Mouse (Mus musculus) ES-E14 (cell line): ENCODE data around the gene Dync1i1. TPM values are rescaled to one million over a fixed set of nuclear protein-coding genes. Genes with fewer than 3 reads are reported as not detected.
A peak's percentile ranks its signal among the peaks of the same experiment; 100 is the strongest.

Source experiments
- DNase-seq: peaks from one replicate; pipeline ENCODE4 v3.0.0-alpha.2; 2013; ENCODE audit warnings: low read depth, low spot score
- H3K27ac ChIP-seq: 2 replicates; pipeline ENCODE4 v1.5.1; 2012; ENCODE audit warnings: low read depth, mild to moderate bottlenecking, low read length, moderate library complexity, mixed read lengths; ENCODE audit not compliant: poor library complexity, insufficient read depth, severe bottlenecking
- H3K36me3 ChIP-seq: 2 replicates; pipeline ENCODE4 v1.6.1; 2012; ENCODE audit warnings: mild to moderate bottlenecking, low read length, moderate library complexity, mixed read lengths; ENCODE audit not compliant: control insufficient read depth, poor library complexity, insufficient read depth, severe bottlenecking
- H3K4me1 ChIP-seq, 2 experiments: fragments of 150-350 bp in 1 of 2; sonication (generic) in 1 of 2; 2 replicates each; pipeline ENCODE4 v1.6.1; 2012; ENCODE audit warnings: low read length in 2 of 2, mild to moderate bottlenecking in 1 of 2, mixed read lengths in 1 of 2; ENCODE audit not compliant: control insufficient read depth in 2 of 2, insufficient read depth in 2 of 2, poor library complexity in 1 of 2
- H3K4me3 ChIP-seq, 2 experiments: fragments of 150-350 bp in 1 of 2; sonication (generic) in 1 of 2; 2 replicates each; pipeline ENCODE4 v1.5.1; 2012; ENCODE audit warnings: low read length in 2 of 2, low read depth in 1 of 2, mild to moderate bottlenecking in 1 of 2, mixed read lengths in 1 of 2; ENCODE audit not compliant: insufficient read depth in 1 of 2, poor library complexity in 1 of 2, severe bottlenecking in 1 of 2
- H3K9ac ChIP-seq: 2 replicates; pipeline ENCODE4 v1.6.1; 2012; ENCODE audit warnings: low read depth, mild to moderate bottlenecking, low read length, mixed read lengths; ENCODE audit not compliant: poor library complexity, insufficient read depth, severe bottlenecking
- H3K9me3 ChIP-seq: fragments of 150-350 bp; sonication (generic); 2 replicates; pipeline ENCODE4 v1.6.1; 2012; ENCODE audit warnings: low read depth, mild to moderate bottlenecking, low read length; ENCODE audit not compliant: control insufficient read depth, insufficient read depth
- CHD2 ChIP-seq: IDR thresholded peaks from 2 replicates; pipeline ENCODE4 v1.6.1; 2014; ENCODE audit warnings: mild to moderate bottlenecking, low read depth, low read length, inconsistent platforms
- HCFC1 ChIP-seq: IDR thresholded peaks from 2 replicates; pipeline ENCODE4 v1.6.1; 2012; ENCODE audit warnings: low read length, inconsistent platforms, borderline replicate concordance; ENCODE audit not compliant: insufficient read depth
- MAFK ChIP-seq: IDR thresholded peaks from 2 replicates; pipeline ENCODE4 v1.6.1; 2014; ENCODE audit warnings: mild to moderate bottlenecking, low read depth, low read length, inconsistent platforms; ENCODE audit not compliant: insufficient read depth
- ZC3H11A ChIP-seq: IDR thresholded peaks from 2 replicates; pipeline ENCODE4 v1.6.1; 2012; ENCODE audit warnings: low read depth, mild to moderate bottlenecking, inconsistent platforms, low read length, borderline replicate concordance
- ZNF384 ChIP-seq: IDR thresholded peaks from 2 replicates; pipeline ENCODE4 v1.6.1; 2012; ENCODE audit warnings: low read depth, low read length, inconsistent platforms
- in situ Hi-C, 2 experiments: fragments of 600-800 bp; cut with MboI; formaldehyde crosslinking; loops; one replicate each; pipeline ENCODE4 v1.15.1; 2025; ENCODE audit warnings: low sequenced_read_pairs in 2 of 2, inconsistent platforms in 1 of 2; ENCODE audit not compliant: unreplicated experiment in 2 of 2
- total RNA-seq: library from RNA; depleted of rRNA; stranded (reverse); fragments of 300-350 nt; gene quantifications from 2 replicates; pipeline ENCODE4 v1.2.3, GENCODE M21; 2012

Dync1i1 gene
- total RNA-seq, 1 experiment, result 0.71 TPM

GRCm38 (mm10) chr6:5741395-5742032 is 16.1 kb downstream of the Dync1i1 start:
- in situ Hi-C loops, result no loop called here
- Histone ChIP-seq H3K27ac (no peak overlapping the region), H3K4me3 (no peak overlapping the region), H3K9ac (no peak overlapping the region), H3K9me3 (no peaks in the 10 kb centered on the region), H3K4me1 (no peaks in the 10 kb centered on the region), H3K36me3 (no peaks in the 10 kb centered on the region)
- no peak for DNase-seq
- TF ChIP-seq CHD2, result no peak
- no peak for TF ChIP-seq MAFK
- TF ChIP-seq HCFC1, result no peak
- no peak for TF ChIP-seq ZC3H11A

- in situ Hi-C loops, result no loop called here
- H3K27ac ChIP-seq, result no peak overlapping the region
- H3K9me3 ChIP-seq, result no peaks in the 10 kb centered on the region
- no peak overlapping the region for H3K9ac ChIP-seq
- no peak overlapping the region for H3K4me3 ChIP-seq
- peaks cover 0 to 3% of the 10 kb centered on the region in 2 experiments; a peak in 1 of 4 replicates for H3K4me1 ChIP-seq
- no peaks in the 10 kb centered on the region for H3K36me3 ChIP-seq
- TF ChIP-seq HCFC1 (no peak), ZNF384 (no peak)
- no peak for DNase-seq
Measured at GRCm38 (mm10) chr6:5750079-5750711, 24.8 kb downstream of the Dync1i1 start.

GRCm38 (mm10) chr6:5752128-5752527 is 26.7 kb downstream of the Dync1i1 start:
- no peak for DNase-seq
- H3K36me3 ChIP-seq, result no peaks in the 10 kb centered on the region

GRCm38 (mm10) chr6:5752617-5753016 is 27.2 kb downstream of the Dync1i1 start:
- no peak overlapping the region for H3K9ac ChIP-seq
- no peak overlapping the region for H3K4me3 ChIP-seq
- peaks cover 0 to 11% of the 10 kb centered on the region in 2 experiments; a peak in 2 of 4 replicates for H3K4me1 ChIP-seq
- no peak overlapping the region for H3K27ac ChIP-seq
- in situ Hi-C loops, result no loop called here
- no peaks in the 10 kb centered on the region for H3K36me3 ChIP-seq
- no peaks in the 10 kb centered on the region for H3K9me3 ChIP-seq
- no peak for TF ChIP-seq CHD2
- peak; percentile 67 for TF ChIP-seq MAFK
- DNase-seq, result no peak

More at GRCm38 (mm10) chr6:5752128-5752527, 26.7 kb downstream of the Dync1i1 start:
- in situ Hi-C loops, result no loop called here
- TF ChIP-seq ZNF384, result no peak
- no peak for TF ChIP-seq HCFC1
- no peak for TF ChIP-seq CHD2
- no peak for TF ChIP-seq MAFK
- TF ChIP-seq ZC3H11A, result no peak
- Histone ChIP-seq H3K4me1 (peaks cover 0 to 8% of the 10 kb centered on the region in 2 experiments; a peak in 2 of 4 replicates), H3K9me3 (no peaks in the 10 kb centered on the region), H3K4me3 (no peak overlapping the region), H3K27ac (no peak overlapping the region), H3K9ac (no peak overlapping the region)
